Mouse (Mus musculus) spleen, adult 18-20 months (tissue): ENCODE measurements around the gene Ss18l2.

Source experiments
- DNase-seq, 2 experiments: peaks; one replicate each; pipeline ENCODE4 v3.0.0; 2022; ENCODE audit warnings: mixed read lengths in 2 of 2

Gene Ss18l2

GRCm38 (mm10) chr9:121759091-121760081 is 49.3 kb downstream of the Ss18l2 start, which contains the start of gene Zfp651:
Zfp651 (plus strand) TSS chr9:121759330.
- DNase-seq = peak in 1 of 2 experiments; percentile 11

DNA sequence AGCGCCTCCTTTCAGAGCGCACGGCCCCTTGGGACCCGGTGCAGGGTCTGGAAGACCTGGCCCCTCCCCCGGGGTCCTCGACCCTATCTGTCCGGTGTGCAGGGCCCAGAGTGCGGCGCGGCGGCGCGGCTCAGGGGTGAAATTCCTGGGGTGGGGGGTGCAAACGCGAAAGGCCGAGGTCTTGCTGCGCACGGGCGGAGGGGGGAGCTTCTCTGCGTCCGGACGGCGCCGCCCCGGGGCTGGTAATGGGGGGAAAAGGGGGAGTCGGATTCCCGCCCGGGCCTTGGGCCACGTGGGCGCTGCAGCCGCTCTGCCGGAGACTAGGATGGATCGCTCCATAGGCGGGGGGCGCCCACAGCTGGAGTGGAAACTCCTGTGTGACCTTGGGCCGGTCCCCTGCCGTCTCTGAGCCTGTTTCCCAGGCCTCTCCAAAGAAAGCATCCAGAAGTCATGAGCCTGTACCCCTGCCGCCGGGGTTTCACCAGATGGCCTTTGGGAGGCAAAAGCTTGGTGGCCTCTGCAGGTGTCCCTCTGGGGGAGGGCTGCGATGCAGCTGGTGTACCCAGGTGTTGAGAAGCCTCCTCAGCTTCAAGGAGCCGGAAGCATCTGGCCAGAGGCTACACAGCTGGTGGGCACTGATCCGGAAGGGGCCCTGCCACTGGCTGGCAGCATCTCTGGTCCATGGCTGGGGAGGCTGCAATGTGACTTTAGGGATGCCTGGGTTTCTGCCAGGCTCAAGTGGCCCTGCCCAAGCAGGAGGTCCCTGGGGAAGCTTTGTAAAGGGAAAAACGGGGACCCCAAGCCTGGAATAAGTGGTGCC is 50.4 kb downstream of the Ss18l2 start:
- DNase-seq = no peak

DNA sequence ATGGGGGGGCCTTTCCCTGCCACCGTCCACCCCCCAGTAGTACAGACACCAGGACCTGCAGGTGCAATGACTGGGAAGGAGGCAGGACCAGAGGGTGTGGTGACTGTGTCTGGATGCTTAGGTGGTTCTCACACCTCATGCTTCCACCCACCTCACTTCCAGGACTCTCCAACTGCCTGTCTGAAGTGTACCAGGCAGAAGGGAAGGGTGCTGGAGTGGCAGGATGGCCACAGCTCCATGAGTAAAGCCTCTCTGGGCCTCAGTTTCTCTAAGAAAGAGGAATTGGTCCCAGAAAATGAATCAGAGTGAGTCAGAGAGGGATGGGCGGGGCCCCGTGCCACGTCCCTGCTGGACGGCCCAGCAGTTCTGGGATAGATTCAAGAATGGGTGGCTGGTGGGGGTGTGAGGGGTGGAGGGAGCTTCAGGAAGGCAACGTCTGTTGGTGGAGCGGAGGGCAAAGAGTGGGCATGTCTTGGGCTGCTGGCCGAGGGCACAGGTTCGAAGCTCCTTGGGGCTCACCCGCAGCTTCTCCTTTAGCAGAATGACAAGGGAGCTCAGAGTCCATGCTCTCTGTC is 51.0 kb downstream of the Ss18l2 start:
- no peak for DNase-seq

- DNase-seq = no peak
Observed at GRCm38 (mm10) chr9:121761787-121762186, 51.7 kb downstream of the Ss18l2 start.

DNA sequence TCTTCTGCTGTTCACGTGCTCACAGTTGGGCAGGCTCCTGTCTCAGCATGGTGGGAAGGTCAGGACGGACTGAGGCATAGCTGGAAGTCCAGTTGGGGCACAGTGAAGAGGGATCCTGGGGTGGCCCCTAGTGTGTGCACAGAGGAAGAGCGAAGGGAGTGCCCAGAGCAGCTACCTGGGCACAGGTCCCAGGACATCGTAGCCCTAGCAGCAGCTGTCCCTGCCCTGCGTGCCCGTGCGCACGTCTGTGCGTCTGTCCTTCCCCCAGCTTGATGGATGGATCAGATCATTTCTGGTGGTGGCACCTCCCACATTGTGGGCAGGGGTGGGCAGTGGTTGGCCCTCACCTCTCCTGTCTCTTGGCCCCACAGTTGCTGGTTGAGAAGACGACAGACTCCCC is 52.1 kb downstream of the Ss18l2 start:
- DNase-seq = no peak

GRCm38 (mm10) chr9:121762761-121763160 is 52.6 kb downstream of the Ss18l2 start:
- no peak for DNase-seq
